Mouse (Mus musculus) frontal cortex, postnatal 36 days (tissue): ENCODE data around the gene Smad3.
A peak's percentile ranks its signal among the peaks of the same experiment; 100 is the strongest.

Source experiments
- DNase-seq, 2 experiments: peaks; one replicate each; pipeline ENCODE4 v3.0.0; 2022; ENCODE audit warnings: low spot score in 2 of 2

Smad3 gene

GRCm38 (mm10) chr9:63625090-63625756 lies 132.6 kb downstream of the Smad3 start:
- no peak for DNase-seq

- DNase-seq = no peak
Observed at GRCm38 (mm10) chr9:63623895-63624569, 133.8 kb downstream of the Smad3 start.

GRCm38 (mm10) chr9:63617967-63618366 lies 139.8 kb downstream of the Smad3 start:
- DNase-seq = no peak

GRCm38 (mm10) chr9:63614018-63614985 lies 143.5 kb downstream of the Smad3 start:
- no peak for DNase-seq

- DNase-seq = no peak
Observed at GRCm38 (mm10) chr9:63613569-63613968, 144.2 kb downstream of the Smad3 start.

- DNase-seq = no peak
Observed at GRCm38 (mm10) chr9:63612565-63613515, 145.0 kb downstream of the Smad3 start.

GRCm38 (mm10) chr9:63611967-63612366 lies 145.8 kb downstream of the Smad3 start:
- DNase-seq = no peak

GRCm38 (mm10) chr9:63610841-63611366 lies 146.9 kb downstream of the Smad3 start:
- peak in 1 of 2 experiments; percentile 39 for DNase-seq

GRCm38 (mm10) chr9:63610231-63610630 lies 147.6 kb downstream of the Smad3 start:
- DNase-seq = no peak

- no peak for DNase-seq
Observed at GRCm38 (mm10) chr9:63609776-63610175, 148.0 kb downstream of the Smad3 start.

GRCm38 (mm10) chr9:63609246-63609645 lies 148.5 kb downstream of the Smad3 start:
- DNase-seq = no peak

- DNase-seq = no peak
Observed at GRCm38 (mm10) chr9:63608006-63608405, 149.8 kb downstream of the Smad3 start.

- no peak for DNase-seq
Observed at GRCm38 (mm10) chr9:63606594-63606993, 151.2 kb downstream of the Smad3 start.

GRCm38 (mm10) chr9:63603849-63604248 lies 153.9 kb downstream of the Smad3 start:
- no peak for DNase-seq

- DNase-seq = peak; percentile 97 to 98
Observed at GRCm38 (mm10) chr9:63602043-63602939, 155.5 kb downstream of the Smad3 start, which contains the start of the genes Iqch and Aagab. Gene Iqch, minus strand, starts transcription at chr9:63602493. Gene Aagab, plus strand, starts transcription at chr9:63602660.
